Mouse (Mus musculus) lung, postnatal 10 days (tissue): ENCODE measurements around the gene 1700028K03Rik.

Experiments used
- DNase-seq: peaks from one replicate; pipeline ENCODE4 v3.0.0; 2021

1700028K03Rik gene

DNA sequence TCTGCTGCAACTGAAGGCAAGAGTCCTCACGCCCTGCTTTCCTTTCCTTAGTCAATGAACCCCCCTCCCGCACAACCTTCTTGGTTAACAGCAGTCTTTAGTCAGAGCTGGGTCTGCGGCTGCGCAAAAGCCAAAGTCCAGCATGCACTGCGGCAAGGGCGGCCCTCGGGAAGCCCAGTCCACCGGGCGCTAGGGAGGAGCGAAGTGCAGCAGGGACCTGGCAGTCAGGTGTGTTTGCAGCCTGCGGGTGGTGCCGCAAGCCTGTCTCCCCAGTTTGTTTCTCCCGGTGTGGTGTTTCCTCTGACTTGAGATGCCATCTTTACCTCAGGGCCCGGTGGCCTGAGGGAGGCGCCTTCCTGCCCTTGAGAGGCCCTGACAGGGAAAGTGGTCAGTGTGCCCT, at the start of gene 1700028K03Rik:
Gene 1700028K03Rik, plus strand, starts transcription at position 129 of the 400 bp plus-strand sequence.
- no peak for DNase-seq

DNA sequence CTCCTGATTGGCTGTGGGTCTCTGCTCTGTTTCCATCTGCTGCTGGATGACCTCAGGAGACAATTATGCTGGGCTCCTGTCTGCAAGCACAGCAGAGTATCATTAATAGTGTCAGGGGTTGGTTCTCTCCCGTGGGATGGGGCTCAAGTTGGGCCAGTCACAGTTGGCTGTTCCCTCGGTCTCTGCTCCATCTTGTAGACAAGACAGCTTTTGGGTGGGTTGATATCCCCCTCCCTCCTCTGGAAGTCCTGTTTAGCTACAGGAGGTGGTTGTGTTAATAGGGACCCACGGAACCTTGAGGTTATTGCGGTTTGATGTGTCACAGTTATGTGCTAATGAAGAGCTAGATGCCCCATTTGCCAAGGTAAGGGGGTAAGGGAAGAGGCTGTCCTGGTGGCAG, 45.5 kb upstream of the 1700028K03Rik start:
- DNase-seq = no peak

DNA sequence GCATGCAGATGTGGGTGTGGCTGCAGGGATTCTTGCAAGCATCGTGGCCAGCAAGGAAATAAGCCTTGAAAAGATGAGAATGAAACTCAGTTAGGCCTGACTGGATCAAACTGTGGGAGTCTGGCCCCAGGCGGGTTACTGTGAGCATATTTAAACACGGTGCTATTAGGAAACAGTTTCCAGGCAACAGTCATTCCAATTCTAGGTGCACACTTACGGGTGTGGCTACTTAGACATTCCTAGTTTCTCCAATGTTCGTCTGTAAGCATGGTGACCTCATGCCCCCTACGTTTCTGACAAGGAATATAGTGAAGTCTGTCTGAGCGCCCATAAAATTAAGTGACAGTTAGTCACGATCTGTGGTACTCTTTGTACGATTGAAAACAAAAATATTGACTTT, 43.5 kb upstream of the 1700028K03Rik start:
- DNase-seq = no peak

DNA sequence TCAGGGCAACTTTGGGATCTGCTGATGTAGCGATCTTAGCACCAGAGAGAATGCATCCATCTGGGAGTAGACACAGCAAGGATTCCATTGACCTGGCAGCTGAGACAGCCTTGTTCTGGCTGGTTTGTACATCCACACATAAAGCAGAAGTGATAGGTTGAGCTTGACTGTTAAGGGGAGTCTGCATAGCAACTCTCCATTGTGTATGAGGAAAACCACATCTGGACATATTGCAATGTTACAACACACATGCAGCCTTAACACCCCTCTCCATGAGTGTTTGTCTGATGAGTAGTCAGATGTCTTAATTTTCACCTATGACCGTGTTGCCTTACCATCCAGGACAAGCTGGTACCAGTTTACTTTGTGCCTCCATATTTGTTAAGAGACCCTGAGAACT, 42.0 kb upstream of the 1700028K03Rik start:
- DNase-seq = no peak

DNA sequence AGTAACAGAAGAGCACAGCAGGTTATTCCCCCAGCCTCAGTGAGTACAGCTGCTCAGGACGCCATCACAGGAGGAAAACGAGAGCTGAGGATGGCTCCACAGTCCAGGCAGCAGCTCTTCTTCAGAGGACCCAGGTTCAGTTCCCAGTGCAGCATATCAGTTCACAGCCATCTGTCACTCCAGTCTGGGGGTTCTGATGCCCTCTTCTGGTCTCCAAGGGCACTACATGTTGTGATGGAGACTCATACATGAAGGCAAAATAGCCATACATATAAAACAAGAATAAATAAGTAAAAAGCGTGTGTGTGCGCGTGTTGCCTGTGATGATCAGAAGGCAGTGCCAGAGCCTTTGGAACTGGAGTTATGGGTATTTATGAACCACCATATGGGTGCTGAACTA, 39.8 kb upstream of the 1700028K03Rik start:
- DNase-seq = no peak

DNA sequence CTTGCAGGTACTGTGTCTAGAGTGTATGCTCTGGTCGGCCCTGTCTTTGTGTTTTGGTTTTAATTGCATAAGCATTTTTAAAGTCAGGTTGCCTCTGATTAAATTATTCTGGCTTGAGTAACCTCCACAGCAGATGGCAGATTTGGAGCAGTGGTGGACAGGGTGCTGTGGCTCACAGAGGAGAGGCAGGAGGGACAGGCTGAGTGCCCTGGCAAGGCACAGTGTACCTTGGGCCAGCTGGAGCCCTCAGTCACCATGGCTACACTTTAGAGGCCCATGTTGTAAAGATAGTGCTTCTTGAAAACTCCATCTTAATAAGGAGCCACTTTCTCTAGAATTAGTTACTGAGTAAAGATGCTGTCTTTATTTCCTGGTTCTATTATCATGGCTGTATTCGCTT, 38.5 kb upstream of the 1700028K03Rik start:
- DNase-seq = no peak

DNA sequence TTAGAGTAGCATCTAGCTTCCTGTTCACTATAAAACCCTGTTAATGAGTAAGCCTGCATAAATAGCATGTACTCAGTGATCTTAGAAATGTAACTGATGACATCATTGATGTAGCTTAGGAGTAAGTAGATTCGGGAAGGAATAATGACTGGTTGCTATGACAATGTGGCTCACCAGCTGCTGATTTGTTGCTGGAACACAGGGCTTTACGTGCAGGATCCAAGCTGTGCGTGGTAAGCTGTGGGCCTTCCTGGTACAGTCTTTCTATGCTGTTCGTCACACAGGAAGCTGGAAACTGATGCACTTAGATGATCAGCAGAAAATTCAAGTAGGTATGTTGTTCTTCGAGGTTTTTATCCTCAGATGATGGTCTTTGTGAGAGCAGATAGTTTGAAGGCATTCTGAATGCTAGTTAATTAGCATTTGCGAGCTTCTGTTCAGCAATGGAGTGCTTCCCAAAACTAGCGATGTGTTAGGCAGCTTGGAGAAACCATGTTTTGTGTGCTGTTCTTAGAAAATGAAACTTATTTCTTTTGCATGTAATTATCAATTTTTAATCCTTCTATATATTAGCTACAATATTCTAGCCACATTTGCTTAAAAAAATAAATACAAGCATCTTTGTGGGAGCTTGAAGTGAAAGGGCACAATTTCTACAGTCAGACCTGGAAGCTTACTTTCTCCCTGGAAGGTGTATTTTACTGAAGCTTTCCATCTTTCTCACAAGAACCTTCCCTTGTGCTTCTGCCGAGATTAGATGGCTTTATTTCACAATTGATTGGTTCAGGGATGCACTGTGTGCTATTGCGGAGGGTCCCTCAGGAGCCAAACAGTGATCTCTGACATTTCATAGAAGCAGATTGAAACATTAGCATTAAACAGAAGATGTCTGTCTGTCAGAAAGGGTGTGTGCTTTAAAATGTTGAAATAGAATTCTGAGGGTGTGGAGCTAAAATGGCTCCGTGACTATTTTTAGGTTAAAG, 36.7 kb upstream of the 1700028K03Rik start:
- no peak for DNase-seq

DNA sequence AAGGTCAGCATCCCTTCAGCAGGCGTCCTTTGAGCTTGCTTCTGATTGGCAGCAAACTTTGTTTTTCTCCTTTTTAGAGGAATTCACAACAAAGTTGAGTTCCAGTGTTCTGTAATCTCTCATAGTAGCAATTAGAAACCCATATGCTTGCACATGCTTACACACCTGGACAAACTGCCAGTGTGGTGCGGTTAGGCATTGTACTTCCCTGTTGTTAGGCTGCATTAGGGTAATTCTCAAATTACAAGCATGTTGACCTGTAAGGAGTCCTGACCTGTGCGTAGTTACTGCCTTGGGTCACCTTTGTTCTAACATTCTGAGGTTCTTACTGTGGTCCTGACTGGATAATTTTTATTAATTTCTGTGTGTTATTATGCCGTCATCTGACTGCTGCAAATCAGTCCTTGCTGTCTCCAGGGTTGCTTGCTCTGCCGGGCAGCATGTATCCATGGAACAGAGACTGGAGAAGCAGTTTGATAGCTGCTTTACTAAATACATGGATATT, 35.7 kb upstream of the 1700028K03Rik start:
- DNase-seq = no peak

DNA sequence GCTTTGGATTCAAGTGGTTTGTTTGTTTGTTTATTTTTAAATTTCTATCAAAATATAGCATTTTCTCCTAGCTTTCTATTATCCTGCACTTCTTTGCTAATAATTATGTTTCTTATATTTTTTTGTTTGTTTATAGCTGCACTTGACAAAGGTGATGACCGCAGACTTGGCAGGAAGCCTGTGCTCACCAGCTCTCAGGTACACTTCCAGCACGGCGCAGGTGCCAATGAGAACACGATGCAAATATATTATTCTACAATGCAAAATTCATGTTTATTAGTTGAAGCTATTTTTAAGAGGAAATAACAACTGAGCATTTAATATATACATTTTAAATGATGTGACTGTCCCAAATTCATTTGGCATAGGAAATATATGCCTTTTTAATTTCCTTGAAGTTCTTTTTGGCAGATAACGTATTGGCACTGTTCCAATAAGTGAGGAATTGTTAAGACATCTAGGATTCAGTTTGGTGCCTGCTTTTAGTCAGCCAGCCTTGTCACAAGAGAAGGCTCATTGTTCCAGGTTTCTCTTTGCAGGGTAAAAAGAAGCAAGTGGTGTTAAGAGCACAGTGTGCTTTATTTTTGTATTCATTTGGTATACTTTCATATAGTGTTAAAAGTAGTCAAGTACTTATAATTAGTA, 34.5 kb upstream of the 1700028K03Rik start:
- DNase-seq = no peak

DNA sequence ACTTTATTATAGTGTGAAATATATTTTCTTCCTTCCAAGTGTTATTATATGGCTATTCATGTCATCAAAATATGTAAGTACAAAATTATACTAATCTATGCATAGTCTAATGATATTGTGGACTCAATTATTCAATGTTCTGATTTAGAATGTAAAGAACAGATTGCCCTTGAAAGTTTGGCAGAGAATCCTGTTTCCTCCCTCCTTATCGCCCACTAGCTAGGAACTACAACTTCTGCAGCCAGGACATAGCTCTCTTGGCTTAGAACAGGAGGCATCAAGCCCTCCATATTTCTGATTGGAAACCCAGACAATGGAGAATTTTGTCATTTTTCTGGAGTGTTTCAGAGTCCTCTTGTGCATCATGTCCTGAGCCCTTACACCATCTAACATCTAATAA, 33.8 kb upstream of the 1700028K03Rik start:
- DNase-seq = no peak

DNA sequence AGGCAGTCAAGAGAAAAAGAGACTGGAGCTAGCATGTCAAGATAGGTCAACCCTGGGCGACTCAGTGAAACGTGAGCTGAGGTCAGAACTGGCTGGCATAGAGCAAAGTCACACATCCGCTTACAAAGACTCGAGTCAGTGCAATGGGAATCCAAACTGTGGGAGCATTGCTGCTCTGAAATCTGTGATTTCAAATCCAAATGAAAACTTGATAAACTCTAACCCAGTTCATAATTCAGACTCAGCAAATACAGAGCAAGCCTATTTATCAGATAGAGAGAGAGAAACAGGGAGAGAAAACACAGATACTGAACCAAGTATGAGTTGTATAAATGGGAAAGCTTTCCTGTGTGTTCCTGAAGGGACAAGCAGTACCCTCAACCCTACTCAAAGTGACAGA, 27.2 kb upstream of the 1700028K03Rik start, which contains the start of gene Gm42669:
Gene Gm42669, plus strand, starts transcription at position 301 of the 400 bp plus-strand sequence.
- no peak for DNase-seq

DNA sequence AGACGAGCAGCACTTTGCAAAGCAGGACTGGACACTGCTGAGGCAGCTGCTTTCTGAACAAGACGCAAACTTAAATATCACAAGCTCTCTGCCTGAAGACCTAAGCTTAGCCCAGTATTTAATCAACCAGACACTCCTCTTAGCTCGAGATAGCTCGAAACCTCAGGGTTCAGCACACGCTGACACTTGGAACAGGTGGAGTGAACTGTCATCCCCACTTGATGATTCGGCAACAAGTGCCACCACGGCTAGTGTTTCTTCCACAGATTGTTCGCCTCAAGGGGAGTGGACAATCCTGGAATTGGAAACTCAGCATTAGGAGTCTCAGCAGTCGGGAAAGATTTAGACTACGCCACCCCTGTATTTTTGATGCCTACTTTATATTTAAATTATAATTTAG, 24.0 kb upstream of the 1700028K03Rik start:
- DNase-seq = no peak

DNA sequence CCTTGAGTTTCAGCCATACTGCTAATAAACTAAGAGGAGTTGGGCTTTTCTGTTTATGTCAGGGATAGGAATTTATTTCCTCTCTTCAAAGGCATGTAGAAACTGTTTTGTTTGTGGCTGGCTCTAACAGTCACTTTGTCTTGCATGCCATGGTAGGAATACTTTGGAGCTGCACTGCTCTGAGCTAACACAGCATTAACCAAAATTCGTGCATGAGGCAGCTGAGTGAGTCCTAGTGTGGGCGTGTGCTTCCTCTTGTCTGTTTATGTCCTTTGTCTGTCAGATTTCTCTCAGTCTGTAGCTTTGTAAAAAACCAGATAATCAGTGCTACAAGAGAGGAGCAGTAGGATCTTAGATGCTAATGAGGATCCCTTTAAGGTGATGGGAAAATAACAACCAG, 23.2 kb upstream of the 1700028K03Rik start:
- no peak for DNase-seq

DNA sequence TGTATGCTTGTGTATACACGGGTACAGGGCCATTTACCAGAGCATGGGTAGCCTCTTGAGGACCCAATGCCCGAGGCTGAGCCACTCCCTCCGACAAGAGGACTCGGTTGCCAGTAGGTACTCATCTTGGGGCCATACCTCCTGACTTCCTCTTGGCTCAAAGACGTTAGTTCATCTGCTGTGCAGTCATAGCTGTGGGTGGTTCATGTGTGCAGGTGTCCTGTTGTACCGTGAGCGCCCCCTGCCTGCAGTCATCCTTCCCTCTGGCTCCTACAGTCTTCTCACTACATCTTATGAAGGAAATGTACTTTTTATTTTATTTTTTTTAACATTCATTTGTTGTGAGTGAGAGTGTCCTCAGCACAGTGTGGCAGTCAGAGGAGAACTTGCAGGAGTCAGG, 20.9 kb upstream of the 1700028K03Rik start:
- DNase-seq = peak; percentile 50

DNA sequence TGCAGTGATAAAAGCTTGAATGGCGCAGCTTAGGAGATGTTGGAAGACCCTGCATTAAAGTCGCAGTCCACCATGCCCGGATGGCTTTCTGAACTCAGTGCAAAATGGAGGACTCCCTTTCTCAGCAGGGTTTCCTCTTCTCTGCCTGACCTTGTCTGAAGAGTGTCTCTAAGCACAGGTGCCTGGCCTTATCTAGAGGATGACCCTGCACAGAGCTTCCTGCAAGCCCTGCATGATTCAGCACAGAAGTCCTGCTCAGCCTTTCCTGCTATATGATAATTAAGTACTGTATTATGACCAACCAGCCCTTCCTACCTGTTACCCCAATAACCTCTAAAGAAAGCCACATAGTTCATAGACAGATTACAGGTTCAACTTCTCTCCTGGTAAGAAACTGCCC, 19.1 kb upstream of the 1700028K03Rik start:
- no peak for DNase-seq

DNA sequence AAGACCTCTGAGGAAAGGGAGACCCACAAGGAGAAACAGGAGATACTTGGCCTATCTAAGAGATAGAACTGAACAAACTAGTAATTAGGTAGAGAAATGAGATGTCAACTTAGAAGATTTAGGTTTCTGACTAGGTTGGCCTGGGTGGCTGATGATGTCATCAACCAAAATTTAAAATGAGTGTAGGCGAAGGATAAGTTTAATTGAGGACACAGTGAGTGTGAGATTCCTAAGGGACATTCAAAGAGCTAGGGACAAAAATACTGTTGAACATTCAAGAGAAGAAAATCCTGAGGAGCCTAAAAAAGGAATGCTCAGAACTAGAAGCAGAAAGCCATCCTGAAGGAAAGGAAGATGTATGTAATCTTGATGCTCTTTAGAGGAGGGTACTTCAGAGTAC, 18.4 kb upstream of the 1700028K03Rik start:
- DNase-seq = no peak

DNA sequence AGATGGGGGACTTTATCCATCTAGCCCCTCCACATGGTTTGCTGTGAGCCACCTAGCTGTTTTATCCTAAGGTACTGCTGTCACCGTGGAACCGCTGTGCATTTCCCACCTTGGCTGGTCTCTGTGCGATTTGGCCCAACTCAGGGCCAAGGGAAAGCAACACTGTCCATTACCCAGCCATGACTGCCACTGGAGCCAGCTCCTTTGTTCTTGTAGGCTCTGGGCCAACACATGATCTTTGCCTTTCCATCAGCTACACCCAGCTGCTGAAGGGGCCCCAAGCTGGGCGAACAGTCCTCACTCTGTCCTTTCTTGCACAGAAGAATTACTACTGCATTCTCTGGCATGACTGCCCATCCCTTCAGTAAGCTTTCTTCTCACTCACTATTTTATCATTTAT, 15.9 kb upstream of the 1700028K03Rik start:
- DNase-seq = peak; percentile 32

DNA sequence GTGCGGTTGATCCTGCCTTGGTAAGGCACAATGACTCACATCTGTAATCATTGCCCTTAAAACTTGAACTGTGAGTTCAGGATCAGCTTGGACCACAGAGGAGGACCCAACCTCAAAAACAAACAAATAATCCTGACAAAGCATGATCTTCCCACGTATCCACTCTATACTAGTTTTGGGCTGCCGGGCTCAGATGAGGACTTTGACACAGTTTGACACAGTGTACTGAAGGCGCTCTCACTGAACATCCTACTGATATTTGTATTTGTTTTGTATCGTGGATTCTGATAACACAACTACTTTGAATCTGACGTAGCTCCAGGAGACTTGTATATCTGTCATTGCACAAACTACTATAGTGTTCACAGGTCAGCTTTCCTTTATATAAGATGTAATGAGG, 13.1 kb upstream of the 1700028K03Rik start:
- DNase-seq = no peak

DNA sequence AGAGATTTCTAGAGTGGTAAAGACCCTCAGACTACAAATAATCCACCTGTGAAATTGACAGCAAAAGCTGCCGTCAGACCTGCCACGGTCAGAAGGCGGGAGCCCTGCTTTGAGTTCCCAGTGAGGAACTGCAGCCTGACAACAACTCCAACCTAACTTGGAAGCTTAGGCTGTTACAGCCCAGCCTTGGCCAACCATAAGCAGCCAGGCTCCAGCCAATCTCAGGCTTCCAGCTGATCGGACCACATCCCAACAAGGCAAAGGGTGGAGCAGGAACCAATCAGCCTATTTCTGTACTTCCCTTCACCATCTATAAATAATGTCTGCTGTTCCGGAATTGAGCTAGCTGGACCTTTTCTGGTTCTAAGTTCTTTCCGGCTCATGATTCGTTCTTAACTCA, 12.6 kb upstream of the 1700028K03Rik start:
- peak; percentile 55 for DNase-seq

DNA sequence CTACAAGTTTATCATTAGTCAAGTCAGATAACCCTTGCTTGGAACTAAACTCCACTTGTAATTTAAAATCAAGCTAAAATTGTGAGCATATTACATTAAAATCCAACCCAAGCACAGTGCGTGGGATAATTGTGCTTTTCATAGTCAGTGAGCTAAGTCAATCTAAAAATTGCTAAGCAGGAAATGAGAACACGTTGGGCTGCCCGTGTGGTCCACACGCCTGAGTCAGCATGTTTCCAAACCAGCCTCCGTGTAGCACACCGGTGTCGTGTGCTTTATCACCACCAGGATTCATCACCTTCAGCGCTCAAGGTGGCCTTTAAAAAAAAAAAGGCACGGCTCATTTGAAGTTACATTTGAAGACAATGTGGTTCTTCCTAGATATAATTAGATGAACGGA, 10.2 kb upstream of the 1700028K03Rik start:
- DNase-seq = no peak

DNA sequence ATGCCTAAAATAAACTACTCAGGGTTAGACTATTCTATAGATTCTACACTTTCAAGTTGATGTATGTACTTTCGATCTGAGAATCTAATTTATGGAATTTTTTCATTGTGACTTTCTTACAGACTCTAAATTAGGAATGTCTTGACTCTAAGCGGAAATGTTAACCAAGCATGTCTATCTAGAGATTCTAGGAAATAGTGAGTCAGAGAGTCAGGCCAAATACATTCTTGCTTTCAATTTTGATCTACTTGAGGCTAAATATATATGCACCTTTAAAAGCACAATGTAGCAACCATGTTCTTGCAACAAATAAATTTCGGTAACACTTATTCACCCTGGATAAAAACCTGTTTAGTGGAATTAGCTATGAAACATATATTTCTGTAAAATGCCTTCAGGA, 5.7 kb upstream of the 1700028K03Rik start:
- DNase-seq = no peak

DNA sequence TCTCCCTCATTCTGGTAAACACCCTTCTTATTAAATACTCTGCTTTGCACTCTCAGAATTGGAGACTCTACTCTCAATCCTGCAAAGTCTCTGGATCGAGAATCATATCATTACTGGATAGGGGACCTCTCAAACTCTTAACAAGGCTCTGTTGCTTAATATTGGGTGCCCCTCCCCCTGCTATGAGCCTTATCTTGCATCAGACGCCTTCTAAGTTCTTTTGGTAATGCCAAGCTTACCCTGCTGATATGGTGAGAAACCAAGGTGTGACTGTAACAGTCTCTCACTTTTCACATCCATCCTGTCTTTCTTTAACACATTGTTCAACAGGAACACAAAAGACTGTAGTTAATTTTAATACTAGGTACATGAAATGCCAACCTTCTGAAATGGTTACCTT, 919 bp upstream of the 1700028K03Rik start:
- DNase-seq = no peak

DNA sequence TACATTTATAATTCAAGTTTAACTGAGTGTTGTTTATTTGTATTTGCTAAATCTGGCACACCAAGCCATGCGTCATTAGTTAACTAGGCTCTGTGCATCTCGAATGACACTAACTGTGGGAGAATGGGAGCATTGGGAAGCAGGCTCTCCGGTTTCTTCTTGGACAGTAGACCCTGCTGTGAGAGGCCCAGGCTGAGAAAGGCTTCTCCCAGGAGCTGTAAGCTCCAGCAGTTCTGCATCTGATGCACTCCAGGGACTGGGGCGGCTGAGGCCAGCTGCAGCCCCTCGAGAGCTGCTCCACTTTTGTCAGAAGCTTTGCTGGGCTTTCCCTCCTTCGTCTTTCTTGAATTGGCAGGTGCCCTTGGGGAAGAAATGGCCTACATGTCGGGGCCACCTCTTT, 7.2 kb downstream of the 1700028K03Rik start:
- peak; percentile 5 for DNase-seq

DNA sequence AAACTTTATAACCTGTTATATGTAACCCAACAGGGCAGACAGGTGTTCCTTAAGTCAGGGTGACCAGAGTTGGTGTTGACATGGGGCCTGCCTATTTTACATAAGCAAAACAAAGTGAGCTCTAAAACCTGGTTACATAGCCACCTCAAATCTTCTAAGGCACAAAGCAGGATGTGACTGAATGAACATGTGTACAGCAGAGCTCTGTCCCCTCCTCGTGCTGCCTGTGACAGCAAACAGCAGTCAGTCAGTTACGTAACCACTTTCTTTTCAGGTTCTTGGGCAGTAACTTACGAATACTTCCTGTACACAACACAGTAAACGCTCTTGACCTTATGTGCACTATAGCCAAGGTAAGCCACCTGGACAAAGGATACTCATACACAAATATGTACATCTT, 11.4 kb downstream of the 1700028K03Rik start:
- no peak for DNase-seq
